ENCODE assay signal across 9 mouse cellular contexts in the genomic region with DNA sequence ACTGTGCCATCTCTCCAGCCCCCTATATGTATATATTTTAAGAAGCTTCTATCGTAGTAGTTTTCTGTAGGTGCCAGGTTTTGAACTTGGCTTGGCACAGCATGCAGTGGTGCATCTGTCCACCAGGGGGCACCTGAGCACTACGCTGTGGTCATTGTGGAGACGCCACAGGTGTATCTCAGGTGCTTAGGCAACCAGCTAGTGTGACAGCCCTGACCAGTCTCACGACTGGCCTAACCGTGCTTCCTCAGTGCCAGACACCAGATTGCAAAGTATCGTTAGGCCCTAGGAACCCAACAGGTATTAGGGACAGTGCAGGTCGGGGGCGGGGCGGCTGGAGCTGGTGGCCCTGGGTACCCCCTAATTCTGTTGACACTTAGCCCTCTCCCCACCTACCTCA. TPM values are rescaled to one million over a fixed set of nuclear protein-coding genes. Genes with fewer than 3 reads are reported as not detected.
DNase-seq lines count a peak whose midpoint lies in the region; ATAC-seq and TF ChIP-seq lines count a peak whose summit lies in the region.
"Had no signal": no experiment of that assay in that cellular context is flagged by ENCODE, and none has a peak within 500 bp of the region (broad histone marks: within the 10 kb centered on the region; RNA-seq: fewer than 3 reads in every experiment).

No protein-coding gene starts in this region.

- no peaks in the 10 kb centered on the region for H3K27me3 ChIP-seq in liver, adult 2 months (ENCODE audit: control insufficient read depth, insufficient read depth, low read length)
- no peaks in the 10 kb centered on the region for H3K27me3 ChIP-seq in liver, embryonic 12.5 days (replicated peaks)
- no peaks in the 10 kb centered on the region for H3K27me3 ChIP-seq in small intestine, adult 2 months (ENCODE audit: control insufficient read depth, insufficient read depth, low read length)
- no peaks in the 10 kb centered on the region for H3K27me3 ChIP-seq in midbrain, embryonic 10.5 days (ENCODE audit: low read depth, poor library complexity, severe bottlenecking)

- H3K36me3 ChIP-seq in liver, adult 2 months (ENCODE audit: control insufficient read depth, insufficient read depth, low read length): no peaks in the 10 kb centered on the region
- H3K36me3 ChIP-seq in liver, embryonic 12.5 days: no peaks in the 10 kb centered on the region
- H3K36me3 ChIP-seq in small intestine, adult 2 months (ENCODE audit: control insufficient read depth, insufficient read depth, low read length): no peaks in the 10 kb centered on the region
- H3K36me3 ChIP-seq in midbrain, embryonic 10.5 days: no peaks in the 10 kb centered on the region
- H3K36me3 ChIP-seq: midbrain, embryonic 12.5 days had no signal

- H3K4me3 ChIP-seq in liver, adult 2 months (ENCODE audit: insufficient read depth, low read depth, low read length): no peak overlapping the region
- no peak overlapping the region for H3K4me3 ChIP-seq in liver, embryonic 12.5 days
- no peak overlapping the region for H3K4me3 ChIP-seq in small intestine, adult 2 months (ENCODE audit: low read depth, low read length)
- H3K4me3 ChIP-seq in midbrain, embryonic 10.5 days: no peak overlapping the region
- H3K4me3 ChIP-seq: midbrain, embryonic 12.5 days had no signal

- TF ChIP-seq CTCF in liver, adult 2 months (IDR thresholded peaks at IDR 0.05; ENCODE audit: low read depth, low read length): peak; percentile 90
- peak; percentile 58; the same call in 1 of the 2 replicates for TF ChIP-seq CTCF in small intestine, adult 2 months (IDR thresholded peaks at IDR 0.05; ENCODE audit: extremely low read depth, insufficient read length, insufficient replicate concordance, low read depth, low read length)

- H3K9ac ChIP-seq in liver, adult 2 months (ENCODE audit: low read depth, low read length): no peak overlapping the region
- no peak overlapping the region for H3K9ac ChIP-seq in liver, embryonic 12.5 days
- H3K9ac ChIP-seq: midbrain, embryonic 12.5 days had no signal

- H3K4me1 ChIP-seq in liver, adult 2 months (ENCODE audit: control insufficient read depth, insufficient read depth, low read length): no peaks in the 10 kb centered on the region
- H3K4me1 ChIP-seq in liver, embryonic 12.5 days: no peaks in the 10 kb centered on the region
- H3K4me1 ChIP-seq in small intestine, adult 2 months (ENCODE audit: control insufficient read depth, insufficient read depth, insufficient read length, low read length): no peaks in the 10 kb centered on the region
- H3K4me1 ChIP-seq in midbrain, embryonic 10.5 days: no peaks in the 10 kb centered on the region
- H3K4me1 ChIP-seq: midbrain, embryonic 12.5 days had no signal

- no peak for TF ChIP-seq POLR2A in liver, adult 2 months (IDR thresholded peaks at IDR 0.05; ENCODE audit: extremely low read depth, insufficient read depth, low read length)
- no peak for TF ChIP-seq POLR2A in small intestine, adult 2 months (IDR thresholded peaks at IDR 0.05; ENCODE audit: low read depth, low read length)

- H3K27ac ChIP-seq in liver, adult 2 months (replicated peaks; ENCODE audit: insufficient read depth, low read depth, low read length): no peak overlapping the region
- no peak overlapping the region for H3K27ac ChIP-seq in liver, embryonic 12.5 days
- no peak overlapping the region for H3K27ac ChIP-seq in small intestine, adult 2 months (ENCODE audit: insufficient read depth, low read depth, low read length)
- no peak overlapping the region for H3K27ac ChIP-seq in midbrain, embryonic 10.5 days (replicated peaks)
- H3K27ac ChIP-seq: midbrain, embryonic 12.5 days had no signal

- WGBS in liver, adult 2 months: 62% methylated on average over 9 of the region's 9 CpGs
- 69% methylated on average over 9 of the region's 9 CpGs for WGBS in liver, embryonic 12.5 days (ENCODE audit: insufficient replicate concordance)
- WGBS in small intestine, adult 2 months: 55% methylated on average over 9 of the region's 9 CpGs
- 82% methylated on average over 9 of the region's 9 CpGs for WGBS in midbrain, embryonic 10.5 days

- no peaks in the 10 kb centered on the region for H3K79me2 ChIP-seq in liver, adult 2 months (ENCODE audit: control insufficient read depth, insufficient read depth, low read length)

- peak; percentile 65 for DNase-seq in adrenal gland, postnatal 14 days
- no peak for DNase-seq in adrenal gland, adult 2 months
- DNase-seq in liver, adult 2 months (ENCODE audit: extremely low read depth, low read depth, low spot score): peak; percentile 59
- DNase-seq in induced T-regulatory cell, adult 2 months (ENCODE audit: low read depth): peak; percentile 88
- no peak for DNase-seq in midbrain, embryonic 10.5 days (ENCODE audit: low spot score)
- no peak for DNase-seq in layer of hippocampus, postnatal 14 days (ENCODE audit: low spot score in 2 of 2)

- no peak for ATAC-seq in liver, embryonic 12.5 days

- H3K9me3 ChIP-seq in liver, embryonic 12.5 days (replicated peaks): no peaks in the 10 kb centered on the region
- H3K9me3 ChIP-seq in midbrain, embryonic 10.5 days (replicated peaks): peaks cover 11% of the 10 kb centered on the region; the same call in 1 of the 2 replicates
- H3K9me3 ChIP-seq: midbrain, embryonic 12.5 days had no signal

- H3K4me2 ChIP-seq in liver, embryonic 12.5 days: no peak overlapping the region
- H3K4me2 ChIP-seq: midbrain, embryonic 12.5 days had no signal

RNA-seq across cellular contexts. Expression of a gene that starts 35.6 kb away (rescaled TPM):
- total RNA-seq in adrenal gland, postnatal 14 days (2021): 3.4 and 4.7 TPM in 2 replicates
- total RNA-seq in adrenal gland, adult 2 months (2021): 1 to 10 TPM; 2.8 to 9.7 TPM
- 11.9 and 15.9 TPM in 2 replicates for polyA plus RNA-seq in adrenal gland, adult 2 months (2012; rRNA removed)
- total RNA-seq in liver, adult 2 months (2014; rRNA removed): not detected in 2 replicates
- not detected in 2 replicates for polyA plus RNA-seq in liver, adult 2 months (2012; rRNA removed)
- polyA plus RNA-seq in liver, embryonic 12.5 days (2016; fragmentation: Nextera tagmentation; extraction: Ambion mirVana): 1.0 and 1.2 TPM in 2 replicates
- 1.8 and 2.4 TPM in 2 replicates for polyA plus RNA-seq in small intestine, adult 2 months (2012; rRNA removed)
- 19.0 and 22.0 TPM in 2 replicates for polyA plus RNA-seq in midbrain, embryonic 10.5 days (2016; fragmentation: Nextera tagmentation; extraction: Ambion mirVana)
- total RNA-seq in layer of hippocampus, postnatal 14 days (2021): 10 to 100 TPM; 23.2 to 24.0 TPM

Comparison
In these comparisons a context has a peak if more than half of its experiments do, and no peak if none do; other contexts are left out.
1. DNase-seq: peak in adrenal gland, postnatal 14 days (single experiment), liver, adult 2 months (single experiment) and induced T-regulatory cell, adult 2 months (single experiment); none in adrenal gland, adult 2 months (single experiment), midbrain, embryonic 10.5 days (single experiment) and layer of hippocampus, postnatal 14 days (0 of 2).